Mouse (Mus musculus) lung, postnatal 0 days (tissue): ENCODE data around the gene Vmn1r125. TPM values are rescaled to one million over a fixed set of nuclear protein-coding genes. Genes with fewer than 3 reads are reported as not detected.
"Not testable (repeated sequence)": the region's sequence is repeated elsewhere in the genome, so short reads cannot be mapped to it uniquely, and the experiment has no call there.

Experiments used
- ATAC-seq: fragments of 200-750 bp; cut with Nextera tagmentation; 2 replicates; pipeline ENCODE4 v1.8.0; 2017; ENCODE audit warnings: moderate library complexity
- DNase-seq: peaks from one replicate; pipeline ENCODE4 v3.0.0-alpha.2; 2016; ENCODE audit warnings: low spot score
- H3K27ac ChIP-seq: fragments of 300-500 bp; sonication (generic); 2 replicates; pipeline ENCODE4 v1.5.1; 2014; ENCODE audit warnings: antibody characterized with exemption, mild to moderate bottlenecking, low read length, mixed read lengths
- H3K27me3 ChIP-seq: fragments of 300-500 bp; sonication (generic); replicated peaks from 2 replicates; pipeline ENCODE4 v1.6.1; 2014; ENCODE audit warnings: low read length, mixed read lengths; ENCODE audit not compliant: insufficient read depth
- H3K36me3 ChIP-seq: fragments of 300-500 bp; sonication (generic); 2 replicates; pipeline ENCODE4 v1.6.1; 2014; ENCODE audit warnings: low read length, mixed read lengths; ENCODE audit not compliant: insufficient read depth
- H3K4me1 ChIP-seq: fragments of 300-500 bp; sonication (generic); 2 replicates; pipeline ENCODE4 v1.6.1; 2014; ENCODE audit warnings: antibody characterized with exemption, low read depth, low read length, mixed read lengths; ENCODE audit not compliant: insufficient read depth
- H3K4me2 ChIP-seq: fragments of 300-500 bp; sonication (generic); replicated peaks from 2 replicates; pipeline ENCODE4 v1.6.1; 2014; ENCODE audit warnings: low read depth, mild to moderate bottlenecking, low read length, moderate library complexity, mixed read lengths
- H3K4me3 ChIP-seq: fragments of 300-500 bp; sonication (generic); 2 replicates; pipeline ENCODE4 v1.5.1; 2014; ENCODE audit warnings: low read depth, low read length
- H3K9ac ChIP-seq: fragments of 300-500 bp; sonication (generic); replicated peaks from 2 replicates; pipeline ENCODE4 v1.6.1; 2014; ENCODE audit warnings: low read depth, mild to moderate bottlenecking
- H3K9me3 ChIP-seq: fragments of 300-500 bp; sonication (generic); 2 replicates; pipeline ENCODE4 v1.6.1; 2016; ENCODE audit warnings: low read length, mixed read lengths
- WGBS: fragments of 180-500 bp; shearing (Covaris S2); extraction: QIAGEN DNeasy Blood & Tissue Kit; methylation state at CpG from one replicate; pipeline ENCODE4 v1.1.7; 2014; 5-methylcytosine and 5-hydroxymethylcytosine counted together
- polyA plus RNA-seq: library from polyadenylated mRNA; unstranded; fragments of >200 nt; fragmentation: Nextera tagmentation; extraction: Ambion mirVana; gene quantifications from 2 replicates; pipeline ENCODE4 v1.2.1, GENCODE M21; 2015

The Vmn1r125 gene
- polyA plus RNA-seq: not detected in 2 replicates

GRCm38 (mm10) chr7:21271879-21272278, at the start of gene Vmn1r125:
Gene Vmn1r125, plus strand, starts transcription at chr7:21272179.
- not testable (repeated sequence) for H3K27ac ChIP-seq, H3K4me1 ChIP-seq, H3K9me3 ChIP-seq, H3K4me3 ChIP-seq, H3K4me2 ChIP-seq, H3K36me3 ChIP-seq, H3K9ac ChIP-seq, DNase-seq, H3K27me3 ChIP-seq, ATAC-seq
- 56% methylated on average over 3 of the region's 3 CpGs for WGBS

GRCm38 (mm10) chr7:21260517-21260916, 11.5 kb upstream of the Vmn1r125 start, which contains the start of gene Vmn1r124:
Gene Vmn1r124, minus strand, starts transcription at chr7:21260617.
- H3K27me3 ChIP-seq, H3K36me3 ChIP-seq, DNase-seq, H3K9me3 ChIP-seq, H3K4me2 ChIP-seq, H3K4me3 ChIP-seq, H3K27ac ChIP-seq, H3K9ac ChIP-seq, H3K4me1 ChIP-seq, ATAC-seq: not testable (repeated sequence)
- 68% methylated on average over 4 of the region's 4 CpGs for WGBS

GRCm38 (mm10) chr7:21301367-21301766, 29.4 kb downstream of the Vmn1r125 start, which contains the start of gene Vmn1r126:
Gene Vmn1r126, minus strand, starts transcription at chr7:21301467.
- H3K36me3 ChIP-seq, H3K4me2 ChIP-seq, DNase-seq, H3K4me1 ChIP-seq, H3K9ac ChIP-seq, H3K27me3 ChIP-seq, H3K4me3 ChIP-seq, ATAC-seq, H3K27ac ChIP-seq, H3K9me3 ChIP-seq: not testable (repeated sequence)
- WGBS: no CpG with 5 or more reads among the region's 5 CpGs

GRCm38 (mm10) chr7:21319761-21320160, 47.8 kb downstream of the Vmn1r125 start, which contains the start of gene Vmn1r127:
Gene Vmn1r127, minus strand, starts transcription at chr7:21319861.
- H3K9me3 ChIP-seq, DNase-seq, H3K36me3 ChIP-seq, H3K9ac ChIP-seq, H3K4me2 ChIP-seq, H3K4me1 ChIP-seq, H3K4me3 ChIP-seq, H3K27me3 ChIP-seq, ATAC-seq, H3K27ac ChIP-seq: not testable (repeated sequence)
- no CpG with 5 or more reads among the region's 3 CpGs for WGBS

Other genes starting within 250 kb of the Vmn1r125 start
- gene Vmn1r120, start 218.4 kb upstream of the Vmn1r125 start, polyA plus RNA-seq: not detected in 2 replicates
- gene Vmn1r121, start 173.7 kb upstream of the Vmn1r125 start, polyA plus RNA-seq: not detected in 2 replicates
- not detected in 2 replicates for gene Vmn1r122, start 138.1 kb upstream of the Vmn1r125 start, polyA plus RNA-seq
- not detected in 2 replicates for gene Vmn1r123, start 110.0 kb upstream of the Vmn1r125 start, polyA plus RNA-seq
- not detected in 2 replicates for gene Gm5157, start 81.8 kb upstream of the Vmn1r125 start, polyA plus RNA-seq
- gene Vmn1r124, start 11.6 kb upstream of the Vmn1r125 start, polyA plus RNA-seq: not detected in 2 replicates
- gene Vmn1r126, start 29.3 kb downstream of the Vmn1r125 start, polyA plus RNA-seq: not detected in 2 replicates
- not detected in 2 replicates for gene Vmn1r127, start 47.7 kb downstream of the Vmn1r125 start, polyA plus RNA-seq
- not detected in 2 replicates for gene Vmn1r128, start 77.2 kb downstream of the Vmn1r125 start, polyA plus RNA-seq
- not detected in 2 replicates for gene Vmn1r129, start 89.1 kb downstream of the Vmn1r125 start, polyA plus RNA-seq
- gene Gm6882, start 160.6 kb downstream of the Vmn1r125 start, polyA plus RNA-seq: not detected in 2 replicates
- gene Vmn1r130, start 239.6 kb downstream of the Vmn1r125 start, polyA plus RNA-seq: not detected in 2 replicates